Mouse (Mus musculus): ENCODE results near the gene Haus7.

- TF ChIP-seq POLR2A (IDR thresholded peaks at IDR 0.05; ENCODE audit: low read depth, low read length) (no peak), POLR2AphosphoS2 (IDR thresholded peaks at IDR 0.05; ENCODE audit: low read depth, low read length) (no peak), MAFK (IDR thresholded peaks at IDR 0.05; ENCODE audit: insufficient replicate concordance, low read length) (no peak), CTCF (conservative IDR thresholded peaks at IDR 0.05 in 1 of 2, IDR thresholded peaks at IDR 0.05 in 1 of 2; ENCODE audit: low read depth in 2 of 2, low read length in 2 of 2) (no peak), ZC3H11A (IDR thresholded peaks at IDR 0.05; ENCODE audit: low read depth, low read length) (no peak), ZKSCAN1 (IDR thresholded peaks at IDR 0.05; ENCODE audit: borderline replicate concordance, low read depth, low read length) (no peak), ZNF384 (IDR thresholded peaks at IDR 0.05; ENCODE audit: low read depth, low read length) (no peak), MAX (IDR thresholded peaks at IDR 0.05; ENCODE audit: low read length) (no peak), TCF12 (IDR thresholded peaks at IDR 0.05; ENCODE audit: low read depth, low read length) (no peak), MYC (IDR thresholded peaks at IDR 0.05; ENCODE audit: low read depth, low read length) (no peak)
These were observed 9.5 kb upstream of the Haus7 start for GRCm38 (mm10) chrX:73468330-73468729.

Measured in CH12.LX (cell line).